Mouse (Mus musculus): ENCODE measurements around the gene Armc2. TPM values are rescaled to one million over a fixed set of nuclear protein-coding genes. Genes with fewer than 3 reads are reported as not detected.

Armc2 gene
- polyA plus RNA-seq, 1 experiment from 2014 or later, result 1.4 TPM

GRCm38 (mm10) chr10:41984221-41984620, 34.0 kb downstream of the Armc2 start:
- H3K9me3 ChIP-seq, result no peaks in the 10 kb centered on the region
- no peak overlapping the region for H3K4me3 ChIP-seq
- no peak for DNase-seq (ENCODE audit: low spot score)
- no peak overlapping the region for H3K27ac ChIP-seq
- no peaks in the 10 kb centered on the region for H3K4me1 ChIP-seq
- WGBS, result 87% methylated on average over 6 of the region's 6 CpGs
- H3K36me3 ChIP-seq, result no peaks in the 10 kb centered on the region
- peaks cover 17% of the 10 kb centered on the region; the same call in 1 of the 2 replicates for H3K27me3 ChIP-seq (ENCODE audit: insufficient read depth, poor library complexity, severe bottlenecking)

GRCm38 (mm10) chr10:41982821-41983220, 35.4 kb downstream of the Armc2 start:
- Histone ChIP-seq H3K27me3 (ENCODE audit: insufficient read depth, poor library complexity, severe bottlenecking) (0 out of 2 replicates have a peak, but pooled peaks cover 9% of the 10 kb centered on the region), H3K4me1 (no peaks in the 10 kb centered on the region), H3K27ac (no peak overlapping the region), H3K9me3 (no peaks in the 10 kb centered on the region), H3K4me3 (no peak overlapping the region), H3K36me3 (no peaks in the 10 kb centered on the region)
- WGBS, result 68% methylated on average over 7 of the region's 7 CpGs
- DNase-seq (ENCODE audit: low spot score), result no peak

DNA sequence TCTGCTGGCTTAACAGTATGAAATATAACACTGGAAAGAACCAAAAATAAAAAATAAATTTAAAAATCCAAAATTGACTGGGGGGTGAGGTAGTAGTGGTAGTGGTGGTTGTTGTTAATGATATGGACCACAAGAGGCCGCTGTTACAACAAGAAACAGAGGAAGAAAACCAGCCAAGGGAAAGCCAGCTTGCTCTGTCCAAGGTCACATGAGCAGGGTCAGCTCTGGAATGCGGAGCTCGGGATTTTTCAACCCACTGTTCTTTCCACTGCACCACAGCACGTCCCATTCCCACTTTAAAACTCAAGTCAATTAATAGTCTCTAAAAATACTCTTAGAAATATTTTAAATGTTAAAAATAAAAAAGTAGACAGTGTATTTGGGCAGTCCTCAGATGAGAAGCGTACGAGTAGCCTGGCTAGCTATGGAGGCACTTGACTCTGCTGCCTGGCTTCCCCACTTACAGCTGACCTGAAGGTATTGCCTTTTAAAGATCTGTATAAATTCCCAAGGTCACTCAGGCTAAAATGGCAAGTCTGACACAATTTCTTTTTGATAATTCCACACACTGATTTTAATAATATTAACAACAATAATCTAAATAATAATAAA, 37.4 kb downstream of the Armc2 start:
- WGBS, result 19% methylated on average over 6 of the region's 6 CpGs
- H3K4me3 ChIP-seq, result no peak overlapping the region

DNA sequence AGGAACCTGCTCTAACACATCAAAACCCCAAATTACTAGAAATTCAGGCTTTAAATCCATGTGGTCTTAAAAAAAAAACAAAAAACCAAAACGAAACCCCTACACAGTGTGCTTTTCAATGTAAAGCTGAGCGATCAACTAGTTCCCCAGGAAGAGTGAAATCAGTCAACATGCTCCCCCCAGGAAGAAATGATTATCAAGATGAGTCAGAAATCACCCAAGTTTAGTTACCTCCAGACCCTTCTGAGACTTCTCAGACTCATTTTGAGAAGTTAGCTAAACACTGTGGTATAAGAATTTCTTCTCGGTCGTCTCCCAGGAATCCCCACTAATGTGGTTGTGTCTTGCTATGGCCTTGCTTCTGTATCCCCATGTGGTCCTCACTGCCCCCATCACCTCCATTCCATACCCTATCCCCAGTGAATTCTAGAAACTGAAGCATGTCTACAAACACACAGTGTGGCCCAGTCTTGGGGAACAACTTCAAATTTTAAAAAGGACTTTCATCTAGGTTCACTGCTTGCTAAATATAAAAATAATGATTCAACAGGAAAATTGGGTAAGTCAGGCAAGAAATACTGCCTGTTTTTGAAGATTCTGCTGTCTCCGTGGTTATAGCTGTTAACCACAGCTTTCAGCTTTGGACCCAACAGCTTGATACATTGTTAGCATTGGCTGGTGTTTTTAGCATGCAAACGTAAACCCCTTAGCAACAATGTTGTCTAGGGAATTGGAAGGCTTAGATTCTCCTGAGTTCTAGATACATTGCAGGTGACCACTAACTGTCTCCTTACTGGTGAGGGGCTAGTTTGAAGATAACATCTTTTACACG, 39.6 kb downstream of the Armc2 start:
- WGBS, result 74% methylated on average over 7 of the region's 7 CpGs
- Histone ChIP-seq H3K4me1 (no peaks in the 10 kb centered on the region), H3K27me3 (ENCODE audit: insufficient read depth, poor library complexity, severe bottlenecking) (no peaks in the 10 kb centered on the region), H3K36me3 (no peaks in the 10 kb centered on the region), H3K4me3 (no peak overlapping the region), H3K9me3 (no peaks in the 10 kb centered on the region), H3K27ac (no peak overlapping the region)
- no peak for DNase-seq (ENCODE audit: low spot score)

More for the DNA sequence above, 37.4 kb downstream of the Armc2 start:
- Histone ChIP-seq H3K4me1 (no peaks in the 10 kb centered on the region), H3K27ac (no peak overlapping the region), H3K9me3 (no peaks in the 10 kb centered on the region), H3K36me3 (no peaks in the 10 kb centered on the region), H3K27me3 (ENCODE audit: insufficient read depth, poor library complexity, severe bottlenecking) (0 out of 2 replicates have a peak, but pooled peaks cover 5% of the 10 kb centered on the region)
- DNase-seq (ENCODE audit: low spot score), result no peak

DNA sequence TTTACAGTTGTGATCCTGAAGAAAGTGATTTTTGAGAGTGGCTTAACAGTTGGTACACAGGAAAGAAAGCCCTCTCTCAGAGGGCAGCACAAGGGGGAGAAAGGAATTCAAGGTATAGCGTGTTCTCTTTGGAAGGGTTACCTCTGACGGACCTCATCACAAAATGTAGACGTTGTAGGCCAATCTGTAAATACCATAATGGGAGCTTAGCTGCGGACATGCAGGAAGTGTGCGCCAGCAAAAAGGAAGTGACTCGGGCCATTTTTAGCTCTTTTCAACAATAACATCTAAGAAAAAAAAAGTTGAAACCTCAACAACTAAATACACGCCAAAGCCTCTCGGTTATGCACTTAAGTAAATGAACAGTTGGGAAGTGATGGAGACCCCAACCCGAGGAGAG, 45.6 kb downstream of the Armc2 start:
- no peak for DNase-seq (ENCODE audit: low spot score)
- H3K4me1 ChIP-seq, result no peaks in the 10 kb centered on the region
- no peaks in the 10 kb centered on the region for H3K36me3 ChIP-seq
- no peaks in the 10 kb centered on the region for H3K27me3 ChIP-seq (ENCODE audit: insufficient read depth, poor library complexity, severe bottlenecking)
- no peaks in the 10 kb centered on the region for H3K9me3 ChIP-seq
- no peak overlapping the region for H3K4me3 ChIP-seq
- WGBS, result 65% methylated on average over 9 of the region's 9 CpGs
- H3K27ac ChIP-seq, result no peak overlapping the region

DNA sequence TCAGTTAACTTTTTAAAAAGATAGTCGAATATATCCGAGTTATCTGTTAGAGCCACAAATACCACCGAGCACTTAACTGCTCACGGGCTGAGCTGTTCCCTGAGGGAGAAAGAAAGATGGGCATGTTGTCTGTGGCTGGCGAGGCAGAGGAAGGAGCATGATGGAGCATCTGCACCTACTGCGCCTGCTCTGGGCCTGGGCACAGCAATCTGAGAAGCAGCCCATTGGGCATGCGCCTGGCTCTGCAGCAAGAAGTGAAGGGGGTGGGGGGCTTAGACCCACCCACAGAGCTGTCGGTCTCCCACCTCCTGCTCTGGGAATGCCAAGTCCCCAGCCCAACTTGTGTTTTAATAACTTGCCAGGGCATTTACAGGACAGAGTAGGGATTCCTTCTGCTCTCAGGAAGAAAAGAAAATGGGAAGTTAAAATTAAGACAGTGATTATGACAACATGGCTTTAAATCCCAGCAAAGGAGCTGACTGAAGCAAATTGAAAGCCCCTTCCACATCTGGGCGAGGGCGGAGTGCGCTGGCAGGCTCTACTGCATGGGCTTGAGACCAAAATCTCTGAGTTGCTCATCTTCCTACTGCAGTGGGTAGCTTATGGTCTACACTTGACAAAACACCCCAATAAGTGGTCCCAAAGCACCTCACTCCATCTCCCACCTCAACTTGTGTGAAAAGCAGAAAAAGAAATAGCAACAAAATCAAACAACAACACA, 50.2 kb downstream of the Armc2 start:
- H3K4me3 ChIP-seq, result no peak overlapping the region
- no peaks in the 10 kb centered on the region for H3K4me1 ChIP-seq
- H3K9me3 ChIP-seq, result no peaks in the 10 kb centered on the region
- H3K36me3 ChIP-seq, result no peaks in the 10 kb centered on the region
- H3K27ac ChIP-seq, result no peak overlapping the region
- DNase-seq (ENCODE audit: low spot score), result no peak
- WGBS, result 79% methylated on average over 11 of the region's 11 CpGs
- H3K27me3 ChIP-seq (ENCODE audit: insufficient read depth, poor library complexity, severe bottlenecking), result no peaks in the 10 kb centered on the region

- no peaks in the 10 kb centered on the region for H3K9me3 ChIP-seq
- 81% methylated on average over 4 of the region's 4 CpGs for WGBS
- H3K27ac ChIP-seq, result no peak overlapping the region
- no peaks in the 10 kb centered on the region for H3K4me1 ChIP-seq
- no peak for DNase-seq (ENCODE audit: low spot score)
- no peaks in the 10 kb centered on the region for H3K36me3 ChIP-seq
- no peak overlapping the region for H3K4me3 ChIP-seq
- H3K27me3 ChIP-seq (ENCODE audit: insufficient read depth, poor library complexity, severe bottlenecking), result no peaks in the 10 kb centered on the region
Observed at GRCm38 (mm10) chr10:41962725-41963124, 55.5 kb downstream of the Armc2 start.

DNA sequence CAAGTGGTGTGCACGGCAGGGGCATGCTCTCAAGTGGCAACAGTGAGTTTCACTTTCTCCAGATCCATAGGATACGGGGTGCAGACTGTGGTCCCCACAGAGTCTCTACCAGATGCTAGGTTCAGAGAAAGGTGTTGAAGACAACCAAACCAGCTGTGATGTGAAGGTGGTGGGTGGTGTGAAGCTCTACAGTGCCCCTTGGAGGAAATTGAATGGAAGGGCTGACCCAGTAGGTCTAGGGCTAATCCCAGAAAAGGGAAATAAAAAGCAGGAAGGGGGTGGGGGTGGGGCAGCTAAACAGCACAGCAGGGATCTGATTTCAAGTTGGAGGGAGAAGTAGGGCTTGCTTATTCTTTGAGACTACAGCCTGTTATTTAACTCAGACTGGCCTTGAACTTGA, 58.4 kb downstream of the Armc2 start:
- Histone ChIP-seq H3K36me3 (no peaks in the 10 kb centered on the region), H3K27me3 (ENCODE audit: insufficient read depth, poor library complexity, severe bottlenecking) (no peaks in the 10 kb centered on the region), H3K4me3 (no peak overlapping the region), H3K9me3 (no peaks in the 10 kb centered on the region), H3K4me1 (no peaks in the 10 kb centered on the region), H3K27ac (no peak overlapping the region)
- DNase-seq (ENCODE audit: low spot score), result no peak
- 66% methylated on average over 2 of the region's 2 CpGs for WGBS

DNA sequence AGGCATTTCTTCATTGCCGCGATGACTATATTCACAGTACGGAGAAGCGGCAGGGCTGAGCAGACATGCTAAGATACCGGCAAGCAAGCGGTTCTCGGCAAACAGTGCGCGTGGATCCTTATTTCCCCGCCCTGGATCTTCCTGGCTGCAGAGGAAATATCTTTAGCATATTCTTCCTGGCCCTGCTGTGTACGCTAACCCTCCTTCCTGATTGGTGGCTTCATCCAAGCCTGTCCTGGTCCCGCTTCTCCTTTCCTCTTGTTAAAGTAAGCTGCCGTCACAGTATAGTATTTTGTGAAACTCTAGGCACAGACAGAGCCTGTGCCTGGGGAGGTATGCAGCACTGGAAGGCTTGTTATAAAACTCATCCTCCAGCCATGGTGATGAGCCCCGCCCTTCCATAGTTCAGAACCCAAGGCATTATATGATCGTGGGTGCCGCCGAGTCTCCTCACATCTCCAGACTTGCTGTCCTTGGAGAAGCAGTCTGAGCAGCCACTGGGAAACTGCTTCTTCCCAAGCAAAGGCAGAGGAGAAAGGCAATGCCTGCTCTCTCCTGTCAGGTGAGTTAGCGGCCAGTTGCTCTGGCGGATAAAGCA, 59.5 kb downstream of the Armc2 start:
- Histone ChIP-seq H3K27ac (no peak overlapping the region), H3K9me3 (no peaks in the 10 kb centered on the region), H3K27me3 (ENCODE audit: insufficient read depth, poor library complexity, severe bottlenecking) (no peaks in the 10 kb centered on the region), H3K4me1 (no peaks in the 10 kb centered on the region), H3K36me3 (no peaks in the 10 kb centered on the region), H3K4me3 (no peak overlapping the region)
- no peak for DNase-seq (ENCODE audit: low spot score)
- WGBS, result 91% methylated on average over 19 of the region's 19 CpGs

DNA sequence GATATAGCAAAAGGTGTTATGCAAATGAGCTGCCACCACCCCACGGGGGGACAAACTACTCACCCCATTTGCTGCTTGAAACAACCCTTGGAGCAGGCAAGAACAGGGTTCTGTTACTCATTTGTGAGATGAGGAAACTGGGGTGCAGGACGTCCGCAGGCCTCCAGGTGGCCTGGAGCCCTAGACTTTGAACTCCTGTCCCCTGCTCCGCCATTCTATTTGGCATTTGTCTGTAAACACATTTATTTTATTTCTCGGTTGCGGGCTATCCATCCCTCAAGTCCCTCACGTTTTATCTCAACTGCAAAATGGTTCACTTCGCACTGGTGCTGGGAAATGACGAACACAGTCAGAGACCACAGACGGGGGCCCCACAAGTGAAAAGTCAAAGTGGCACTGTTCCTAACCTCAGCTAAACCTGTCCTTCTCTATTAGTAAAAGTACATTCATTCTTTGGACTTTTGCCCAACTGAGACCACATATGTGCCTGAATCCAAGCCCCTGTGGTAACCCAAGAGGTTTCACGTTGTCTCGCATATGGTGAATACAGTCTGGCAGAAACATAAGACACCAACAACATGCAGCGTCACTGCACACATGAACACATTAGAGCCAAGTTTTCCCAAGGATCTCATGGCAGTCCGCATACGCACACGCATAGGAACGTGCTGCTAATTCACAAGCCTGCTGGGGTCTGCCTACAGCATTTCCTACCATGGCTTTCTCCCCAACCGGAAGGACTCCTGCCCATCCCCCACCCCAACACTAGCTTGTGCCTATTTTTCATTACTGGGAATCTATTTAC, 60.6 kb downstream of the Armc2 start:
- H3K9me3 ChIP-seq, result no peaks in the 10 kb centered on the region
- no peaks in the 10 kb centered on the region for H3K4me1 ChIP-seq
- H3K27me3 ChIP-seq (ENCODE audit: insufficient read depth, poor library complexity, severe bottlenecking), result no peaks in the 10 kb centered on the region
- H3K36me3 ChIP-seq, result no peaks in the 10 kb centered on the region
- WGBS, result 86% methylated on average over 18 of the region's 18 CpGs
- H3K4me3 ChIP-seq, result no peak overlapping the region
- no peak for DNase-seq (ENCODE audit: low spot score)
- no peak overlapping the region for H3K27ac ChIP-seq

DNA sequence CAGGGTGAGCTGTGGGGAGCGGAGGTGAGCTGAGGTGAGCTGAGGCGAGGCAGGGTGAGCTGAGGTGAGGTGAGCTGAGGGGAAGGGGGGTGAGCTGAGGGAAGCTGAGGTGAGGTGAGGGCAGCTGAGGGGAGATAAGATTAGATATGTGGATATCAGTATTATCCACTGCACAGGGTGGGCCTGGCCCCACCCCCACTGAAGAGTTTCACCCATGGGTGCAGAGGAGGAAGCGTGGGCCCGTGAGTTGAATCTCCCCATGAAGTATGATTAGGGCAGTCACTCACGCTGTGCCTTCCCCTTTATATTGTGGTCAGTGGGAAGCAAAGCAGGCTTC, 64.7 kb downstream of the Armc2 start:
- no peak overlapping the region for H3K27ac ChIP-seq
- no peak for DNase-seq (ENCODE audit: low spot score)
- no peak overlapping the region for H3K4me3 ChIP-seq
- WGBS, result 93% methylated on average over 5 of the region's 5 CpGs
- no peaks in the 10 kb centered on the region for H3K27me3 ChIP-seq (ENCODE audit: insufficient read depth, poor library complexity, severe bottlenecking)
- no peaks in the 10 kb centered on the region for H3K9me3 ChIP-seq
- H3K36me3 ChIP-seq, result no peaks in the 10 kb centered on the region
- H3K4me1 ChIP-seq, result no peaks in the 10 kb centered on the region

DNA sequence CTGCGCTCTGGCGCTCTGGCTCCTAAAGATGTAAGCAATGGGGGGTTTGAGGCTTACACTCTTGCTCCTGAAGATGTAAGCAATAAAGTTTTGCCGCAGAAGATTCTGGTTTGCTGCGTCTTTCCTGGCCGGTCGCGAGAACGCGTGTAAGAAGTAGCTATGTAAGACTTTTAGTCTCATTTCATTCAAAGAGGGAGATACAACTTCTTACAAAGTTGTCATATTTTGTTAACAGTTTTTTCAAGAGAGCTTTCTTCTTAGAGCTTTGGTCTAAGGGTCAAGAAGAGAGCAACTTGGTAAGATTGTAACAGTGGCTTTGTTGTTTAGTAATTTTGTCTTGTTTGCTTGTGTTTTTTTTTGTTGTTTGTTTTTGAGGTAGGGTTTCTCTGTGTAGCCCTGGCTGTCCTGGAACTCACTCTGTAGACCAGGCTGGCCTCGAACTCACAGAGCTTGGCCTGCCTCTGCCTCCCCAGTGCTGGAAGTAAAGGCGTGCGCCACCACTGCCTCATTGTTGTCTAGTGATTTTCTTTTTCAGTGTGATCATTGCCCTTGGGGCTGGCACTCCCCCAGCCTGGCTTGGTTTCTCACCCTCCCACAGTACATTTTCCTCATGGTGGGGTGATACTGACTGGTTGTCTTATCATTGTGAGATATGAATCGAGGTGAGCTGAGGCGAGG, 65.3 kb downstream of the Armc2 start:
- Histone ChIP-seq H3K27me3 (ENCODE audit: insufficient read depth, poor library complexity, severe bottlenecking) (no peaks in the 10 kb centered on the region), H3K4me1 (no peaks in the 10 kb centered on the region), H3K9me3 (no peaks in the 10 kb centered on the region), H3K4me3 (no peak overlapping the region), H3K27ac (no peak overlapping the region), H3K36me3 (no peaks in the 10 kb centered on the region)
- no peak for DNase-seq (ENCODE audit: low spot score)
- WGBS, result 92% methylated on average over 14 of the region's 14 CpGs

Measured in heart, embryonic 10.5 days (tissue).